Mouse (Mus musculus) right cerebral cortex, postnatal 14 days (tissue): Measurements from ENCODE around the gene Cfap73.
A peak's percentile ranks its signal among the peaks of the same experiment; 100 is the strongest.

Source experiments
- DNase-seq: peaks from one replicate; pipeline ENCODE4 v3.0.0; 2022

Gene Cfap73

DNA sequence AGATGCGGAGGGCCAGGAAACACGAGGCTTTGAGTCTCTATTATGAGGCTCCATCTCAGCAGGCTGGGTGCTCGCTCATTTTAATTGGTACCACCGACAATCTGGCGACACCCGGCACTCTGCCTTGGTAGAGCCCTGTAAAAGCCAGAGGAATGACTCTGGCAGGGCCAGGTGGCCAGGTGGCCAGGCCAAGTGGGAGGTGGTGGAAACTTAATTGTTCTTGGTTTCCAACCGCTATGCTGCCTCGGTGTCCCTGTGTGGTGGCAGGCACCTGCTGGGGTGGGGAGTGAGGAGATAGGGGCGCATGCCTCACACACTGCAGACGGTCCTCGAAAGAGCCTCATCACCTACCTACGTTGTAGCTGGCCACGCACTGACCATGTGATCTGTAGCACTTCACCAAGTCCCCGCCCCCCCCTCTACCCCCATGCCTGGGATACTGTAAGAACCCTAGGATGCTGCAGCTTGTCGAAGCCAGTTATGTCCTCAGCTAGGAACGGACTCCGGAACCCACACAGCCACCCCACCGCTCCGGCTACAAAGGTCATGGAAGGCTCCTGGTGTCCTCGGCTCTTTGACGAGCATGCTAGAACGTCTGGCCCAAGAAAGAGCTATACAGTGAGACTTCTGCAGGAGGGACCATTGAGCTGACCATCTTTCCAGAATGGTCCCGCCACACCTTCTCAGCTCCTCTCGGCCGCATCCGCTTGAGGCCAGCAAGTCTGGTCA is 54.0 kb downstream of the Cfap73 start:
- no peak for DNase-seq

DNA sequence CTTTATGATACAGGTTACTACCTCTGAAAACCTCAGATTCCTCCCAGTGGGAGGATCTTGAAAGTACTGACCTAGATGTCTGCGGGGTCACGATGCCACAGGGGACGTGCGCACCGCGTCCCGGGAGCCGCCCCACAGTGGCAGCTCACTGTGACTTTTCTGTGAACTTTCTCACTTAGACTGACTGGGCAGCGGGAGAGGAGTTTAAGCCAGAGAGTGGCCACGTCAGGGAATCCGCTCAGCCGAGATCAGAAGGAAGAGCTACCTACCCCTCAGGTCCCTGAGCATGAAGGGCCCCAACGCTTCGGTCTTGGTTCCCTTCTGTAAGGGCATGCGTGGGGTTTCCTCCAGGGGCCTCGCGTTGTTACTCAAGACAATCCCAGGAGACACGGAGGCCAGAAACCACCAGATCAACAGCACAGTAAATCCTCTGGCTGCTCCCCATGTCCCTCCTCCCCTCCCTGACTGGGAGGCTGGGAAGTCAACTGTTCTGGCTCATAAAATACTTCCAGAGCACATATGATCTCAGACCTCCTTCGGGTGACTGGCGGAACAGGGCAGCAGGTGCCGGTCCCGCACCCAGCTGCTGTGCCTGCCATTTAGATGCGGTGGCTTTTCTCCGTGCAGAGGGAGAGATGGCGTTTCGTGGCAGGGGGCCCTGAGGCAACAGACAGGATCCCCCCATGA is 54.7 kb downstream of the Cfap73 start:
- no peak for DNase-seq

DNA sequence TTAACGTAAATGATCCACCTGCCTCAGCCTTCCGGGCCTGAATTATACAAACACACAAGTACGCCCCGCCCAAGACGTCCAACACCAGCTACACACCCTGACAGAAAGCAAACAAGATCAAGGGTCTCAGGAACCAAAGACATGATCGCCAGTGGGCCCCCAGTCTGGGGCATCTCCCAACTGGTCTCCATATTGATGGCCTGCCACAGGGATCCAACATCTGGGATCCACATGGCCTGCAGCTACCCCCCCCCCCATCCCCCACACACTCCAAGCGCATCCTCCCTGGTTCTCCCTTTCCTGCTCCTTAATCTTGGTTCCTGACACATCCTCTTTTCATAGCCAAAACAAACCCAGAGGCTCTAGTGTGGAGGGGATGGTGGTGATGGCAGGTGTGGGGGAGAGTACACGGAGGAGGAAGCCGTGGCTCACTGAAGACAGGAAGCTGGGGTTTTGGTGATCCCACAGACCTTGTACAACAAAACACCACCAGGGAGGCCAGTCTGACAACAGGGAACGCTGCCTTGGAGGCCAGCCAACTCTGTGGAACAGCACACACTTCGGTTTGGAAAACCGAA is 55.4 kb downstream of the Cfap73 start:
- peak; percentile 54 for DNase-seq
